Mouse (Mus musculus): ENCODE measurements around the gene A730071L15Rik.

A730071L15Rik gene

DNA sequence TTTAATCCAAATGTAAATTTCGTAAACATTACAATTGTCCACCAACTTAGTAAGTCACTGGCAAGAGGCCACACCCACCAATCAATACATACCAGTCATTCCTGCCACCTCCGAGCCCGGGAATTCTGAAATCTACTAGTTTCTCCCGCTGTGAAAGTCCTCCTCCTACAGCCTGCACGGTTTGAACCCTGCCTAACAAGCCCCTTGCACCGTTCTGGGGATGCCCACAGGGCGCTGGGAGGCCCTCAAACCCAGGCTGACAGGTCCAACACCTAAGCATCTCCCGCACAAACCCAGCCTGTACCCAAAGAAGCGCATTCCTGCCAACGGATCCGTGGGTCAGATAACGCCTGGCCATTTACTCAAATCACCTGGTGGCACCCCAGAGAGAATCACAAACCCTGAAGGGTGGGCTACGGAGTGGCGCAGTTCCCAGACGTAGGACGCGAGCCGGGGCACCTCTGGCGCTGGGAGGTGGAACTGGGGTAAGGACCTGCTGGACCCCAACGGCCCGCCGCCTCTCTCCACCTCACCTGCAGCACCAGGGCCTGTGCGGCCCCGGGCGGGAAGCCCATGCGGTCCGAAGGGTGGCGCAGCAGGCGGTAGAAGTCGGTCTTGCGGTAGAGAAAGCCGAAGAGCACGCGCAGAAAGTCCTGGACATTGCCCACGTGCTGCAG lies at the start of gene A730071L15Rik:
TSS of gene A730071L15Rik (plus strand) at position 620 of the 677 bp plus-strand sequence.
- peak; percentile 12 for DNase-seq

DNA sequence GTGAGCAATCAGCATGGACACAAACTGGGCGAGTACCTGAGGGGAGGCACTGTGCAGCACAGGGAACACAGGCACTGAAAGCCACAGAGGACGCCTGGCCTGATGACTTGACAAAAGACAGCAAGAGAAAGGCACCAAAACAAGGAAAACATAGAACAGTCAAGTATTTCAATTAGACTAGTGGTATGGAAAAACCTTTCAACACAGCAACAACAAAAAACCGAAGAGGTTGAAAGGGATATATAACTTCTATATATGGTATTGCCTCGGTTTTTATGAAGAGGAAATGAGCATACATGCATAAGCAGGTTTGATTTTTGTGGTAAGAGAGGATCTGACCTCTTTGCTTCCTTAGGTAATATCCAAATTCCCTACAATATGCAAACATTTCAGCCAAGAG lies 47.0 kb upstream of the A730071L15Rik start:
- DNase-seq: no peak

DNA sequence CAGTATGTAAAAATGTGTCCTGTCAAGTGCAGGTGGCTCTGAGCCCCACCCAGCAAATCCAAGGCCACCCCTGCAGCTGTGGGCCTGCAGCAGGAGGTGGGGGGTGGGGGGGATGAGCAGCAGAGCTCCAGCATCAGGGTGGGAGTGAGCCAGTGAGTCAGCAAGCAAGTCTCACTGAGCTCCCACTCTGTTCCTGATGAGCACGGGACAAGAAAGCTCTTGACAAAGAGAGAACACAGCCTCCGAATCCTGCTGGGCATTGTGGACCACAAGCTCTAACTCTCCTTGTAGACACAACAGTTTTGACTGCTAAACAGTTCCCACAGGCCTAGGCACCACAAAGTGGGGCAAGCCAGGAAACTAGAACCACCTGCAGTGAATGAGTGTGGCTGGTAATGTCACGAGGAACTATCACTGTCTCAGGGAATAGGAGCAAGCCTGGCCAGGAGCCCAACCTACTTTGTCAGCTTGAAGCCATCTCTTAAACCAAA lies 45.6 kb upstream of the A730071L15Rik start:
- no peak for DNase-seq

DNA sequence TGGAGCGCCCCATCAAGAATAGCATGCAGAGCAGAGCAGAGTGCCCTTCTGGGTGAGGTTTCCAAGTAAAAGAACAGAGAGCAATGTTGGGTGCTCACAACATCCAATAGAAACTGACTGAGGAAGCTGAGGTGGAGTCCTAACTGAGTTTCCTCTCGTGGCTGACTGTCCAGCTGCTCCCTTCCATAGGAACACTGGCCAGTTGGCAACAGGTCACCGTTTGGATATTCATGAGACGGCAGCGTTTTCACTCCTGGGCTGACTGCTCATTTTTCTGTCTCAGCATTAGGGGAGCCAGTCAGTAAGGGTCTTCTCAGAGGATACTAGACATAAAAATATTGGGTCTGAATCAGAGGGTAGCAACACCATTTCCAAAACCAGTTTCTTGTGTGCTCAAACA lies 43.2 kb upstream of the A730071L15Rik start:
- no peak for DNase-seq

- no peak for DNase-seq
Measured at GRCm38 (mm10) chr11:6157119-6157518, 42.7 kb upstream of the A730071L15Rik start.

- no peak for DNase-seq
Measured at GRCm38 (mm10) chr11:6158515-6158914, 41.3 kb upstream of the A730071L15Rik start.

DNA sequence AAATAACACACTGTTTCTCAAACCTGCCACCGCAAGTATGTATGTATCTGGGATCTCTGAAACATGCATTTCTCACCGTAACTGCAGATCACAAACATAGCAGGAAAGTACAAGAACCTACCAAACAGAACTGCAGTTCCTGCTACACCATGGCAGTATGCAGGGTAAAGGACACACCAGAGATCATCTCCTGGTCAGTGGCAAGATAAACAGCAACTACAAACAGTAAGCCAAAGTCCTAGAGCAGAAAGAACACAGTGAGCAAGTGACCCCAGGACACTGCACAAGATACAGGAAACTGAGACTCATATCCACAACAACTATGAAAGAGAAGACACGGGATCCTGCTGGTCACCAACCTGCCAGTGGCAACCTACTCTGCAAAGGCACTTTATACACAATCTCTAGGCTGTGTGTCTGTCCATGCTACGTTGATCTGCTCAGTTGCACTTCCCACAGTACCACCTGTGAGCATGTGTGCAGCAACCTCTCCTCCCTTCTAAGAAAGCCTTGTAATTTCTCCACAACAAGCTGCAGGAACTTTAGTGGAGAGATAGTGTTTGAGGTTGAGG lies 40.0 kb upstream of the A730071L15Rik start:
- no peak for DNase-seq

GRCm38 (mm10) chr11:6160663-6161271 lies 39.1 kb upstream of the A730071L15Rik start:
- no peak for DNase-seq

DNA sequence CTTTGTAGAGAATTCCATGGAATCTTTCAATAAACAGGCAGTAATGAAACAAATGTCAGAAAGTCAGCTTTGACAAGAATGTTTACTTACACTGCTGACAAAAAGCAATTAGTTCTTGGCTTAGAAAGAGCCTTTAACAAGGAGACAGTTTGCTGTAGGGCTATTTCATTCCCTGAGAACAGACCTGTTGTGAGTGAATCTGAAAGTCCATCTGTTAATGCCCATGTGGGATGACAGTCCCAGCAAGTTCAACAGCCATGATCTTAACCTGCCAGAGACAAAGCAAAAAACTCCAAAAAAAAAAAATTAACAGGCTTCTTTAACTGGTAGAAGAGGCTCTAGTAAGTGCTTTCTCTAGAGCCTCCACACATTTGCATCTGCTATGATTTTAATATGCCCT lies 38.3 kb upstream of the A730071L15Rik start:
- DNase-seq: no peak

DNA sequence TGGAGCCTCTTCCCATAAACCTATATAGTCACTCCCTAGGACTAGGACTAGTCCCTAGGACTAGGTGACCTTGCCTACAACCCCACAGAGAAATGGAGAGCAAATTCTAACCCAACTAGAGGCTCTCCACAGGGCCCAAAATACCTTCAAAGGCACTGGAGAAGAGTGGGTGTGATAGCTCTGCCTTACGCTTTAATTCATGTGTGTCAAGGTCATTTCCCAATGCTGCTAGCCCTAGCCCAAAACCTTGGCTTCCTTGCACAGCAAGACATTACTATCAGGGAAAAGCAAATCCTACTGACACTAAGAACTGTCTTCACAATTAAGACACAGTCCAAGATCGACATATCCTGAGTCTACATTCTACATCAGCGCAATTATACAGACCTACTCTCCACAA lies 36.8 kb upstream of the A730071L15Rik start:
- no peak for DNase-seq

DNA sequence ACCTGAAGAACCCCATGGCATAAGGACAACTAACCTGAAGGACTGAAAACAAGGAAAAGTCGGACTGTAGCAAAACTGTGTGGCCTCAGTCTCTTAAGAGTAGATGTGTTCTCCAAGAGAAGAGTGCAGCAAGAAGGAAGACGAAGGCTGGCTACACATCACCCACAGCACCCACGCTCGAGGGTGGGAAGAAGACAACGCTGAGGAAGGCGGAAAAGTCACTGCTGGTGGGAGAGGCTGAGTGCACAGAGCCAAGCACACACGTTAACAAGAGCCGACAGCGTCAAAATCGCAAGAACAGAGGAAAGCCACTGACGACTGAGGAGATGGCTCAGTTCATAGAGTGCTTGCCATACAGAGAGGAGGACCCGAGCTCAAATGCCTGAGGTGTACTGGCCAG lies 36.1 kb upstream of the A730071L15Rik start:
- DNase-seq: no peak

DNA sequence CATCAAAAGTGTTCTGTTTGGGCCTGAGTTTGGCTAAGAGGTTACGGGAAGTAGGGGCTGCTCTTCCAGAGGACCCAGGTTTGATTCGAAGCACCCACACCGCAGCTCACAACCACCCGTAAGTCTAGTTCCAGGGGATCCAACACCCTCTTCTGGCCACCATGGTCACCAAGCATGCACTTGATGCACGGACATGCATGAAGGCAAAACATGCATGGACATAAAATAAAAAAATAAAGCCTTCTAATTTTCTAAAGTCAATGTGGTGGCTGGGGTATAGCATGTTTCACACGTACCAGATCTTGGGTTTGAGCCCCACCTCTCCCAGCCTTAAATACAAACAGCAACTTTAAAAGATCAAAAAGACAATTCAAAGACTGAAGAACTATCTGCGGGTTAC lies 35.0 kb upstream of the A730071L15Rik start:
- DNase-seq: no peak

- no peak for DNase-seq
Measured at GRCm38 (mm10) chr11:6165391-6166081, 34.3 kb upstream of the A730071L15Rik start.

DNA sequence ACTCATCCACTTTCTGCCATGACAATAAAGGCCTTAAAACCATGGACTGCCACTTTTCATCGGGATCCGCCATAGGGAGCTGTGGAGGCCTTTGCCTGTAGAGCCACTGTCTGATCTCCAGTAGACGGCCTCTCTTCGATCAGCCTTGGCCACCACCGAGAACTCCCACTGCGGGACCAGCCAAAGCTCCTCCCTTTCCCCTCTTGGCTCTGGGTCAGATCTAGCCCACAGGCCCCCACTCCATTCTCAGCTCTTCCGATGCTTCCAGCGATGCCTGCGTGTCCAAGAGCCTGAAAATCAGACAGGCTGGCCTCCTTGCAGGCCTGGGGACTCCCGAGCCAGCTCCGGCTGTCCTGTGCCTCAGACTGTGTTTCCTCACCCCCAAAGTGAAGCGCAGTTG lies 33.5 kb upstream of the A730071L15Rik start:
- DNase-seq: no peak

- DNase-seq: no peak
Measured at GRCm38 (mm10) chr11:6169041-6169663, 30.7 kb upstream of the A730071L15Rik start.

DNA sequence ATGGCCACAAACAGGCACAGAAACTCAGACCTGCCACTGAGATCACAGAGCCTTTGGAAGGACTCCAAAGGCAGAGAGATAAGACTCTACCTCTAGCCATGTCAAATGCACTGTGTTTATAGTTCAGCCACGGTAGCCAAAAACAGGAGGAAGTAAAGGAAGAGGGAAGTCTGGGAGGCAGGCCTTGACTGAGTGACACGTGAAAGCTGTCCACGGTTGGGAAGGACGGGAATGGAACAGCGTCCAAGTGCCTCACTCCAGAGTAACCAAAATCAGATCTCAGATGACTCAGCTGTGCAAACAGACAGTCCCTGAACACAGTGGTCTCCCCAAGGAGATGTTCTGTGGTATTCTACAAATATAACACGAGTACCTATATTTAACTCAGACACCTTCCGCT lies 25.1 kb upstream of the A730071L15Rik start:
- no peak for DNase-seq

DNA sequence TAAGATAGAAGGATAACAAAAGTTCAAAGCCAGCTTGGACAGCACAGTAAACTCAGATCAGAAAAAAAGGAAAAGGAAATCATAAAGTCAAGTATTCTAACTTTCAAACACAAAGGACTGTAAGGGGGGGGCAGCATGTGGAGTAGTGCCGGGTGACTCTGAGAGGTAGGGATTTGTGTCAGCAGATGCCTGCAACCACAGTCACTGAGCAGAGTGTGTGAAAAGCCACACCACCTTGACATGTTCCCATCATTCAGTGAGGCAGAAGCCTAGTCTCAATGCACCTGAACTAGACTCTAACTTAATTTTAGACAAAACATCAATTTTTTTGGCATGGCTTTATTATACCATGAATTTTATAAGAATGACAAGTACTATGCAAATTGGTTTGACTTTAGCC lies 24.3 kb upstream of the A730071L15Rik start:
- no peak for DNase-seq

- DNase-seq: no peak
Measured at GRCm38 (mm10) chr11:6177781-6178420, 21.9 kb upstream of the A730071L15Rik start.

- DNase-seq: no peak
Measured at GRCm38 (mm10) chr11:6178673-6179166, 21.1 kb upstream of the A730071L15Rik start.

- no peak for DNase-seq
Measured at GRCm38 (mm10) chr11:6179194-6179593, 20.6 kb upstream of the A730071L15Rik start.

- no peak for DNase-seq
Measured at GRCm38 (mm10) chr11:6180811-6181399, 18.9 kb upstream of the A730071L15Rik start.

- DNase-seq: no peak
Measured at GRCm38 (mm10) chr11:6183246-6183645, 16.6 kb upstream of the A730071L15Rik start.

Measured in kidney, postnatal 14 days (tissue).